Mouse (Mus musculus) kidney, embryonic 15.5 days (tissue): ENCODE data around the gene Arsb. TPM values are rescaled to one million over a fixed set of nuclear protein-coding genes. Genes with fewer than 3 reads are reported as not detected.

Source experiments
- ATAC-seq: fragments of 200-750 bp; cut with Nextera tagmentation; replicated peaks from 2 replicates; pipeline ENCODE4 v1.8.0; 2017; ENCODE audit warnings: moderate TSS enrichment; ENCODE audit not compliant: low FRiP score
- H3K27ac ChIP-seq: fragments of 300-500 bp; sonication (generic); 2 replicates; pipeline ENCODE4 v1.5.1; 2015; ENCODE audit warnings: mild to moderate bottlenecking, inconsistent platforms
- H3K27me3 ChIP-seq: fragments of 300-500 bp; sonication (generic); 2 replicates; pipeline ENCODE4 v1.6.1; 2015; ENCODE audit warnings: inconsistent platforms
- H3K36me3 ChIP-seq: fragments of 300-500 bp; sonication (generic); 2 replicates; pipeline ENCODE4 v1.6.1; 2015; ENCODE audit warnings: inconsistent platforms
- H3K4me1 ChIP-seq: fragments of 300-500 bp; sonication (generic); 2 replicates; pipeline ENCODE4 v1.6.1; 2015; ENCODE audit warnings: inconsistent platforms
- H3K4me2 ChIP-seq: fragments of 300-500 bp; sonication (generic); 2 replicates; pipeline ENCODE4 v1.6.1; 2015; ENCODE audit warnings: moderate library complexity, mild to moderate bottlenecking, inconsistent platforms
- H3K4me3 ChIP-seq: fragments of 300-500 bp; sonication (generic); replicated peaks from 2 replicates; pipeline ENCODE4 v1.5.1; 2015; ENCODE audit warnings: mild to moderate bottlenecking, inconsistent platforms
- H3K9ac ChIP-seq: fragments of 300-500 bp; sonication (generic); 2 replicates; pipeline ENCODE4 v1.6.1; 2015; ENCODE audit warnings: mild to moderate bottlenecking, inconsistent platforms
- H3K9me3 ChIP-seq: fragments of 300-500 bp; sonication (generic); replicated peaks from 2 replicates; pipeline ENCODE4 v1.6.1; 2016; ENCODE audit warnings: inconsistent platforms
- WGBS: fragments of 180-500 bp; shearing (Covaris S2); methylation state at CpG from one replicate; pipeline ENCODE4 v1.1.7; 2015; ENCODE audit warnings: mixed read lengths; 5-methylcytosine and 5-hydroxymethylcytosine counted together
- polyA plus RNA-seq: library from polyadenylated mRNA; unstranded; fragments of >200 nt; fragmentation: Nextera tagmentation; extraction: Ambion mirVana; gene quantifications from 2 replicates; pipeline ENCODE4 v1.2.1, GENCODE M21; 2015

The Arsb gene
- polyA plus RNA-seq, 1 experiment from 2014 or later: 13.9 TPM

DNA sequence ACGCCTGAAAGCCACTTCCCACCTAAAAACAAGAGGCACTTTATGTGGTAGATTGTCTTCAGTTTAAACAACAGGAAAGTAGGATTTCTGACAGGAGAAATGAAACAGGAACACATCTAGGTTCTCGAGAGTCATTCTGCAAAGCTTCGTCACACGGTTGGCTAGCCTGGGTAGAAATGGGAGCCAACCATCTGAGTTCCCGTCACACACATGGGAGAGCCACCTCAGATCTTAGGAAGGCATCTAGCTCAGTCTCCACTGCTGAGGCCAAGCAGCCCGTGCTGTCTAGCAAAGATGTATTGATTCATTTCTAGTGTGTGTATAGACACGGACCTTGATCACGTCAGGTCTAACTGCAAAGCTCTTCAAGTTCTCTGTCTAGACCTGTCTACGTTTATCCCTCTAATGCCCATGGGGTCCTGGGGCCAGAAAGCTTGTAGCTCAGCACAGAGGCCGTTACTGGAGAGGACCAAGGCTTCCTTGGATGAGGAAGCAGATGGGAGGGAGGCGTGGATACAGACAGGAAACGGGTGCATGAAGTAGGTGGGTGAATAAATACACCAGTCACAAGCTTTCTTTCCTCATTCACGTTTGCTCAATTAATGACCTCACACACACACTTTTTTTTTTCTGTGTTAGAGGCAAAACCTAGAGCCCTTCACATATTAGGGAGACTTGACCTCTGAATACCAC lies 129.7 kb downstream of the Arsb start:
- H3K4me3 ChIP-seq: no peak overlapping the region

DNA sequence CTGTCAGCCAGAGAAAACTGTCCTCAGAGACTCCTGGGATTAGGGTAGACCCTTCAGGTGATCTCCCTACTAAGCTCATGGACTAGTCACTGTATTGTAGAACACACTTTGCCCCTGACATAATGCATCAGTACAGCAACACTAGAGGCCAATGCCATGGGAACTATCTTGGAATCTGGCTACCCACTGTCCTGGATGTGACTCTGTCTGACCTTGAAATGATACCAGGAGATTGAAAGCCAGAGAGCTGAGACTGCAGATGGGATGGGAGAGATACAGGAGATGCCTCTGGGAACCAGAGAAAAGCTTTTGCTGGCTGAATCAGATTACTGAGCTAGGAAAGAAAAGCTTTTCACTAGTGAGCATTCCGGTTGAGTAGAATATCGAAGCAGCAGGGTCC lies 130.7 kb downstream of the Arsb start:
- Histone ChIP-seq H3K4me3 (no peak overlapping the region), H3K9ac (no peak overlapping the region), H3K27me3 (no peaks in the 10 kb centered on the region), H3K4me2 (no peak overlapping the region), H3K4me1 (peaks cover 10% of the 10 kb centered on the region; the same call in 1 of the 2 replicates), H3K27ac (no peak overlapping the region), H3K36me3 (no peaks in the 10 kb centered on the region), H3K9me3 (no peaks in the 10 kb centered on the region)
- WGBS: 86% methylated on average over 2 of the region's 2 CpGs
- no peak for ATAC-seq

More for the DNA sequence above, 129.7 kb downstream of the Arsb start:
- no peak for ATAC-seq
- no peaks in the 10 kb centered on the region for H3K27me3 ChIP-seq
- no peaks in the 10 kb centered on the region for H3K9me3 ChIP-seq
- no peak overlapping the region for H3K9ac ChIP-seq
- H3K27ac ChIP-seq: no peak overlapping the region
- peaks cover 10% of the 10 kb centered on the region; the same call in 1 of the 2 replicates for H3K4me1 ChIP-seq
- no peak overlapping the region for H3K4me2 ChIP-seq
- H3K36me3 ChIP-seq: no peaks in the 10 kb centered on the region
- WGBS: 73% methylated on average over 13 of the region's 13 CpGs

- Histone ChIP-seq H3K4me2 (no peak overlapping the region), H3K36me3 (no peaks in the 10 kb centered on the region), H3K4me3 (no peak overlapping the region), H3K4me1 (peaks cover 8% of the 10 kb centered on the region; the same call in 1 of the 2 replicates), H3K9ac (no peak overlapping the region), H3K9me3 (no peaks in the 10 kb centered on the region), H3K27me3 (no peaks in the 10 kb centered on the region), H3K27ac (no peak overlapping the region)
- WGBS: 85% methylated on average over 10 of the region's 10 CpGs
- ATAC-seq: no peak
Observed at GRCm38 (mm10) chr13:93906552-93907245, 135.3 kb downstream of the Arsb start.

DNA sequence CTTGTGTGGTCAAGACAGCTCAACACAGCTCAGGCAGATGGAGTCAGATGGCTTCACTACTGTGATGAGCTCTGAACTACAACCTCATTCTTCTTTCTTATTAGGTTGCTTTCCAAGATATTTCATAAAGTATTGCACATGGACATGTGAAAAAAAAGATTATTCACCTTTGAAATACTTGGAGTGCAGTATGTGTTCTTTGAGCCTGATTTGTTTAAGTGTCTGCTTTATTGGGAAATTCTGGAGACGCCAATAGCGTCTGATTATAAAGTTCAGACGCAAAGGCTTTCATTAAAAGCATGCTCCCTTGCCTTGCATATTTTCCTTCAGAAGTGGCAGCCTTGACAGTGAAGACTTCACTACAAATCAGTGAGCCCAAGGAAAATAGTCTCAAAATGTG lies 136.5 kb downstream of the Arsb start:
- Histone ChIP-seq H3K27me3 (no peaks in the 10 kb centered on the region), H3K27ac (no peak overlapping the region), H3K9me3 (no peaks in the 10 kb centered on the region), H3K4me2 (no peak overlapping the region), H3K4me1 (peaks cover 17% of the 10 kb centered on the region; the same call in 1 of the 2 replicates), H3K36me3 (no peaks in the 10 kb centered on the region), H3K9ac (no peak overlapping the region), H3K4me3 (no peak overlapping the region)
- 93% methylated on average over 3 of the region's 3 CpGs for WGBS
- ATAC-seq: no peak

DNA sequence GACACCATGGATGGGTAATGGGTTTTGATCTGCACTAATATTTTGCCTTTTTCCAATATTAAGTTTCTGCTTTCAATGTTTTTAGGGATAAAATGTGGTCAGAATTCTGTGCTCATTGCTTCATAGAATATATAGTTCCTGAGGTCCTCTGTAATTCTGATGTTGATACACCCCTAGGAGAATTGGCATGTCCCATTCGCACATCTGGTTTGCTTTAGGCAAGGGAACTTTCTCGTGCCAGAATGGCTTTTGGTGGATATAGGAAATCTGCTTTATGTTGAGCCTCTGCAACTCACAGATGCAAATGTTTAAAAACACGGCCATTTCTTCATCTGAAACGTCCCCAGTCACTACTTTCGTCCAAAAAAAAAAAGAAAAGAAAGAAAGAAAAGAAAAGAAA lies 138.4 kb downstream of the Arsb start:
- Histone ChIP-seq H3K27ac (no peak overlapping the region), H3K27me3 (no peaks in the 10 kb centered on the region), H3K4me1 (peaks cover 17% of the 10 kb centered on the region; the same call in 1 of the 2 replicates), H3K36me3 (no peaks in the 10 kb centered on the region), H3K9ac (no peak overlapping the region), H3K4me3 (no peak overlapping the region), H3K9me3 (no peaks in the 10 kb centered on the region), H3K4me2 (no peak overlapping the region)
- WGBS: 78% methylated on average over 5 of the region's 5 CpGs
- ATAC-seq: no peak

DNA sequence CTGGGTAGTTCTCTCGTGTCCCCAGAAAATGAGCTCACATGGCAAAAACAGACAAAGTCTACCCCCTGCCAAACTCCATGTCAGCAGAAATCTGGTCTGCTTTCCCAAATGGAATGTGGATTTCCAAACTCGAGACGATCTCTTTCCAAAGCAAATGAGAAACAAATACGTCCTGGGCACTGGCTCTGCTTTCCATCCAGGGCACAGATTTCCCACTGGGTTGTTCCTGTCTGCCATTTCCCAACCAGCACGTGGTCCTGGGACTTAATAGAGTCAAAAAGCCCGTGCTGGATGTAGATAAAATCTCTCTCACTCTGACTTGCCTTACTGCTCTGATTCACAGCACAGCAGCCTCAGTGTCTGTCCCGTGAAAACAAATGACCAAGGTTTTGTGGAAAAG lies 139.6 kb downstream of the Arsb start:
- ATAC-seq: no peak
- no peak overlapping the region for H3K27ac ChIP-seq
- peaks cover 22% of the 10 kb centered on the region for H3K4me1 ChIP-seq
- no peak overlapping the region for H3K9ac ChIP-seq
- no peaks in the 10 kb centered on the region for H3K9me3 ChIP-seq
- no peaks in the 10 kb centered on the region for H3K27me3 ChIP-seq
- H3K4me2 ChIP-seq: no peak overlapping the region
- 50% methylated on average over 7 of the region's 7 CpGs for WGBS
- H3K36me3 ChIP-seq: no peaks in the 10 kb centered on the region
- no peak overlapping the region for H3K4me3 ChIP-seq

DNA sequence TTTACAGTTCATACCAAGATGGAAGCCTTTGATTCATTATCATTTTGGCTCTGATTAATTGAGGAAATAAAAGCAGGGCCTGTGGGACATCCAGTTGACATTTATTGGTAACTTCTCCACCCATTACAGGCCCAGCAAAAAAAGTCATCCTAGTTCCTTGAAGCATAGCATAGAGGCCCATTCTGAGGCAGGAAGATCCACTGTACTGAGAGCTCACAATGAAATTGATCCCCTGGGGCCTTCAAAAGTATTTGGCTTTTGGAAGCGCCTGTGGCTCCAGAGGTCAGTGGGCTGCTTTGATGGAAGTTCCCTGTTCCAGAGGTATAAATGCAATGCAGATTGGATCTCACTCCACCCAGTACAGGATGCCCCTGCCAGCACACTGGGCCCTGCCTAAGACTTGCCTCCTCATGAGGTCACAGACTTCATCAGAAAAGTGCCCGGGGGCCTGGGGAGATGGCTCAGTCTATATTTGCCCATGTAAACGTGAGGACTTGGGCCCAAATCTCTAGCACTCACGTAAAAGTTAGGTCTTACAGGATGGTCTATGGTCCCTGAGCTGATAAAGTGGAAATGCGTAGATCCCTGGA lies 141.0 kb downstream of the Arsb start:
- no peak overlapping the region for H3K4me2 ChIP-seq
- no peaks in the 10 kb centered on the region for H3K9me3 ChIP-seq
- no peak overlapping the region for H3K9ac ChIP-seq
- no peak overlapping the region for H3K4me3 ChIP-seq
- no peaks in the 10 kb centered on the region for H3K27me3 ChIP-seq
- peaks cover 24% of the 10 kb centered on the region for H3K4me1 ChIP-seq
- H3K27ac ChIP-seq: no peak overlapping the region
- peak; percentile 26; the same call in 1 of the 2 replicates for ATAC-seq
- H3K36me3 ChIP-seq: no peaks in the 10 kb centered on the region
- 68% methylated on average over 5 of the region's 5 CpGs for WGBS

DNA sequence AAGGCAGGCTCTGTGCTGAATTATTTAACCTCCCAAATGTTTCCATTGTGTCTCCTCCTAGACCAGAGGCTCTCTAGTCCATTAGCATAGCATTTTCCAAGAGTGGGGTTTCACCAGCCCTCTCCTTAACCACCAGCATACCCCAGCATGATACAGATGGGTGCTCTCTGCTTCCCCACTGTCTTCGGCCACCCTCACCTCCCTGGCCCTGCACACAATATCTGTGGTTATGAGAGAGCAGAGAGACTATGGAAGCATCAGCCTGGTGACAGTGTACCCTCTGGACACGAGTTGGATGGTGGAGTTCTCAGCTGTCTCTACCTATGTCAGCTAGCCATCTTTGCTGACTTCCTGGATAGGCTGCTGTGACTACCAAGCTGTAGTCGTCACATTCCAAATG lies 142.8 kb downstream of the Arsb start:
- H3K4me2 ChIP-seq: no peak overlapping the region
- H3K27ac ChIP-seq: no peak overlapping the region
- H3K4me3 ChIP-seq: no peak overlapping the region
- no peaks in the 10 kb centered on the region for H3K36me3 ChIP-seq
- ATAC-seq: no peak
- no peaks in the 10 kb centered on the region for H3K9me3 ChIP-seq
- H3K27me3 ChIP-seq: no peaks in the 10 kb centered on the region
- WGBS: 88% methylated on average over 3 of the region's 3 CpGs
- peaks cover 25% of the 10 kb centered on the region for H3K4me1 ChIP-seq
- H3K9ac ChIP-seq: no peak overlapping the region

DNA sequence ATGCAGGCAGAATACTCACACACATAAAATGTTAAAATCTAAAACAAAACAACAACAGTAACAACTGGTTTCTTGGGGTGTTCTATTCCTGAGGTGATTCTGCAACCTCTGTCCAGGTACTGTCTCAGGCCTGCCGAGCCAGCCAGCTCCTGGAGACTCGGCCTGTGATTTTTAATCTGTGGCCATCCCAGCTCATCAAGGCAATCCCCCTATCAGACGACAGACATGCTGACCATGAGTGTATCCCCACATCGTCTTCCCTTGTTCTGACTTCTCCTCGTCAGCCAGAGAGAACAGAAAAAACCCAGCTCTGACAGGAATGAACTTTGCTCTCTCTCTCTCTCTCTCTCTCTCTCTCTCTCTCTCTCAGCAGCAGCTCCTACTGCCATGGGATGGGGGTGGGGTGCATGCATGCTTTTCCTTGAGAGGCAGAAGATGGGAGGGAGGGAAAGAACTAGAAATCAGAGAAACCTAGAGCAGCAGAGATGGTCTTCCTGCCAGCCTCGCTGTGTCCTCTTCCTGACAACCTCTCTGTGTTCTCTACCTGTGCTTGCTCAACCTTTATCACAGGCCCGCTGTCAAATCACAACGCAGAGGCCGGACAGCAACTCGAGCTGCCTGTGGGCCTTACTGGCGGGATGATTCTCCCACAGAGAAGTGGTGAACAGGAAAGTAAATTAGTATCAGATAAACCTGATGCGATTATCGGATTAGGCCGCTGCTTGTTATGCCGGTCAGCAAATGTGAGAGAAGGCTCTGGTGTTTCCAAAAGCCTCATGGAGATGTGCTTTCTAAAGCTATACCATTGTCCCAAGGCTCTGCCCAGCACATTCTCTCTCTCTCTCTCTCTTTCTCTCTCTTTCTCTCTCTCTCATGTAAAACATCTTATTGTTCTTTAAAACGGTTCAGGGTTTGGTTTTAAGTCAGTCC lies 144.5 kb downstream of the Arsb start:
- ATAC-seq: no peak
- Histone ChIP-seq H3K4me3 (no peak overlapping the region), H3K27ac (no peak overlapping the region; the same call in 1 of the 2 replicates), H3K9me3 (no peaks in the 10 kb centered on the region), H3K9ac (no peak overlapping the region), H3K27me3 (no peaks in the 10 kb centered on the region), H3K4me2 (no peak overlapping the region), H3K4me1 (peaks cover 42% of the 10 kb centered on the region), H3K36me3 (no peaks in the 10 kb centered on the region)
- WGBS: 65% methylated on average over 16 of the region's 16 CpGs

- H3K27ac ChIP-seq: peak overlapping the region; percentile 76
- H3K4me2 ChIP-seq: no peak overlapping the region
- H3K4me3 ChIP-seq: no peak overlapping the region
- no peaks in the 10 kb centered on the region for H3K27me3 ChIP-seq
- H3K9ac ChIP-seq: no peak overlapping the region
- H3K4me1 ChIP-seq: peaks cover 44% of the 10 kb centered on the region
- H3K36me3 ChIP-seq: no peaks in the 10 kb centered on the region
- 25% methylated on average over 3 of the region's 3 CpGs for WGBS
- peak; percentile 71 for ATAC-seq
- no peaks in the 10 kb centered on the region for H3K9me3 ChIP-seq
Observed at GRCm38 (mm10) chr13:93919536-93919935, 148.1 kb downstream of the Arsb start.

DNA sequence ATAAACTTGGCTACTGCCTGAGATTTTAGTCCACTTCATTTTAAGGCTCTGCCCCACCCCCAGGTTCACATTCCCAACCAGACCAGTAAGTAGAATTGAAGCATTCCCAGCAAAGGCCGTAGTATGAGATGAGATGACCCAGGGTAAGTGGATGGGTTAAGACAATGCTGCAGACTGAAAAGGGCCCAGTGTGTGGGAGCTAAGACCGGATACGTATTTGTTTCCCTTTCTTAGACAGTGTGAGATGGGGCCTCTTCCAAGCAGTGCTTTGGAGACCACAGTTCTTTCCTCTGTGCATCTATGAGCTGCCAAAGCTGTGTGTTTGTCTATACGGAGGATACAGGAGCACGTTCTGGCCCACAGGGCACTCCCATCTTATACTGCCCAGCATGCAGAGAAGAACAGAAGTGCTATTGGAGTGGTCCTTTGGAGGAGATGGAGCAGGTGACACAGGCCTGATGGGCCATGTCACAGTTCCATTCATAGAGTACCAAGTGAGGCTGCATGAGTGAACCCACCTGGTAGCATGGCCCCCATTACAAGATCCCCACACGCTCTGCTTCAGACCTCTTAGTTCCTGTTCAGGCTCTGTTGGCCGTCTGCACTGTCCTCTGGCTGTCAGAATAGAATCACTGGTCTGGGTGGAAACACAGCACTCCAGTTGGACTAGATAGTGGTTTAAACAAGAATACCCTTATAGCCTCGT lies 148.8 kb downstream of the Arsb start:
- Histone ChIP-seq H3K9me3 (no peaks in the 10 kb centered on the region), H3K27ac (peak overlapping the region; percentile 76), H3K9ac (no peak overlapping the region), H3K4me3 (no peak overlapping the region), H3K27me3 (no peaks in the 10 kb centered on the region), H3K36me3 (no peaks in the 10 kb centered on the region), H3K4me2 (no peak overlapping the region), H3K4me1 (peaks cover 50% of the 10 kb centered on the region)
- 52% methylated on average over 8 of the region's 8 CpGs for WGBS
- ATAC-seq: peak; percentile 16; the same call in 1 of the 2 replicates
